Mouse (Mus musculus) adipocyte (in vitro differentiated cells): Measurements from ENCODE around the gene Lgi2.

Experiments used
- DNase-seq: peaks from one replicate; pipeline ENCODE4 v3.0.0-alpha.2; 2016; ENCODE audit warnings: low spot score

Lgi2 gene

DNA sequence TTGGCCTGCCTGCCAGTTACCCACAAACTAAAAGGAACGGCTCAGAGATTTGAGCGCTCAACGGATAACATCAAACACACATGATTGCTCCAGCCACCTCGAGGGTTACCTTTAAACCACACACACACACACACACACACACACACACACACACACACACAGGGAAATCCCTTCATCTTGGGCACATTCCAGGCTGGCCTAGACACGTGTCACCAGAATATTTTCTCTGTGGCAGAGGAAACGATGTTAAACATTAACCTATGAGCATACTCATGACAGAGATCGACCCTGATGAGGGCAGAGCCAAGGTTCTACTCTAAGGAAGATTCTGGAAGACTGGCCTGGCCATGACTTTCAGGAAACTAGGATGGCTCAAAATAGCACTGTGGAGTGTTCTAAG, 29.2 kb downstream of the Lgi2 start:
- no peak for DNase-seq

DNA sequence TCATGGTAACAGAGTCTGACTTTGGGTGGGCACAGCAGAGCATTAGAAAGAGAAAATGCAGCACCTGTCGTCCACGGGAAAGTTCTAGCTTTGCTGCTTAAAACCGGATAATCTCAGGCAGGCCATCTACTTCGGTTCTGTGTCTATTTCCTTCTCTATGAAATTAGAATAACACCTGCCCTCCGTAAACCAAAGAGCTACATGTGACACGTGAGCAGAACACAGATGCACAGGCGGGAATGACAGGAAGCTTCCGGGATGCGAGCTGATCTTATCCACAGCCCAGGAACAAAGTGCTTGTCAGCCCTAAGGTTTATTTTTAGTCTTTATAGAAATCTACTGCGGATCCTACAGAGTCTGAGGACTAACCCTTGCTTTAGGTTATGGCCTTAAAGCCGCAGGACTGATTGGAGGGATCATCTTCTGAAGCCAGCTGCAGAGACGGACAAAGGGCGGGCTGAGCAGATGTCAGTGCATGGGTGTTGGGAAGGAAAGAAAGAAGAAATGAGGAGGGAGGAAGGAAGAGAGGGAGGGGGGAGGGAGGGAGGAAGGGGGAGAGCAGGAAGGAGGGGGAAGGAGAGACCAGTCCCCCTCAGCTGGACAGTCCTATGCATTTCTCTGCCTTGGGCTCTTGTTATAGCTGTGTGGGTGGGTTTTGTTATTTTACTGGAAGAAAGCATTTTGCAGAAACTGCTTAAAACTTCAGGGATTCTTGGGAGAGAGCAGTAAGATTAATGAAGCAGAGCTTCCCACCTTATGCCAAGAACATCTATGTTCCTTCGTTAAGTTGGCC, 31.3 kb downstream of the Lgi2 start:
- no peak for DNase-seq

DNA sequence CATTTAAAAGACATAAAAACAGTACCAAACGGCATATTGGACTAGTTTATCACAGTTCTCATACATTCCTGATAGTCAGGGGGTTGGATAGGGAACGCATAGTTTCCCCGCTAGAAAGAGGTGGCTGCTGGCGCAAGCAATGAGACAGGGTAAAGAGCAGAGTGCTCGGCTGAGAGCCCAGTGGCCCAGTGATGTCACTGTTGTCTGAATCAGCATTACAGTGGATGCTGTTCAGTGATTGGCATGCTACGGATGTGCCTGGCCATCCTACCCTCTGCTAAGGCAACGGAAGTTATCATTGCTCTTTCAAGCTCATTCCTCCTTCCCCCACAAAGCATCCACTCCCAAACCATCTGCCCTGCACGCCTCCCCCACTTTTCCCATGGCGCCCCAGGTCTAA, 32.6 kb downstream of the Lgi2 start:
- DNase-seq = no peak

DNA sequence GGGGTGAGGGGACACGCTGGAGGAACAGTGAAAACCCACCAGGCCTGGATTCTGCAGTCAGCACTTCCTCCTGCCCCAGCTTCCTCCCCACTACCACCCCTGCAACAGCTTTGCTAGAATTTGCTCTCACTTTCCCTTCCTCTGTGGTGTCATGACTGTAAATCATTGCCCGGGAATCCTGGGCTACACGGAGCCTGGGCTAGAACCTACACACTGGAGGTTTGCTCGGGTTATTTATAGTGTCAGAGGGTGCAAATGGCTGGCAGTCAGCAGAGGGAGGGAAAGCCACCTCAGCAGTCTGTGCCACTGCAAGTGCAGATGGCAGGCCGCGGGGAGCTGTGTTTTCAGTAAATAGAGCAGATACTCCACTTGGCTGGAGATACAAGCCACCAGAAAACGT, 37.7 kb downstream of the Lgi2 start:
- DNase-seq = no peak

DNA sequence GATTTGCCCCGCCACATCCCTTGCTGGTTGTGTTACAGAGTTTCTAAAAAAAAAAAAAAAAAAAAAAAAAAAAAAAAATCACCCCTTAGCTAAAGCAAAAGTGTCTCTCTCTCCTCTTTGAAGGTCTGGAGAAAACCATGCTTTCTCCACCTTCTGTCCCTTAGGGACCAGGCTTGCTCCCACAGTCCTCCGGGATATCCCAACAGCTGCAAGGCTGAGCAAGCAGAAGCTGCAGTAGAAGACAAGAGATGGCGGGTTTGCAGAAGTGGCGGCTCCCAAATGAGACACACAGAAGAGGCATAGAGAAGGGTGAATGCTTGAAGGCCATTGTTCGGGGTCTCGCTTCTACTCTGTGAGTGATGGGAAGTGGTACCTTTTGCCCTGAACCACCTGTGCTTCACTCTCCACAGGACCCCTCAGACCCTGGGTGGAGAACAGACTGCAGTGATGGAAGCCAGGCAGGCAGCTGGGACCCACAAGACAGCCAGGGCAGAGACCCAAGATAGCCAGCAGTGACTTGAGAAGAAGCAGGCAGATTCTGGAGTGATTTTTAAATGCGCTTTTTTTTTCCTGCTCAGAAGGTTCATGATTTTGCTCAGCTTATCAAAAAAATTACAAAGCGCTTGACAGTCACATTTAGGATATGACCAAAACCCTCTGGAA, 39.8 kb downstream of the Lgi2 start:
- no peak for DNase-seq

DNA sequence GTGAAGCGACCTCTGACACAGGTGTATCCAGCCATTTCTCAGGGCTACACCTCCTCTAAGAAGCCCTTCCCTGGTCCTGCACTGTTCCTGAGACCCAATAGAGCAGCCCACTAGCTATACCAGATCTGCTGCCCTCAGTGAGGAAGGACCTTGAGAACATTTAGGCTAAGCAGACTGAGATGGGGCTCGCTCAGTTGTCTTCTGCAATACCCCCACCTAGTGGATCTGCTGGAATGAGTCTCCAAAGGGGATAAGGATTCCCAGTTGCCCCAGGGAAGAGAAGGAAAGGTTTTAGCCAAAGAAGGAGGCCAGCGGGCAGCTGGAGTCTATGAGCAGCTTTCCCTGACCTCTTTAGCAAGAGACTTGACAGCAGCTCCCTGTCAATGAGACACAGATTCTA, 42.1 kb downstream of the Lgi2 start:
- peak; percentile 68 for DNase-seq

DNA sequence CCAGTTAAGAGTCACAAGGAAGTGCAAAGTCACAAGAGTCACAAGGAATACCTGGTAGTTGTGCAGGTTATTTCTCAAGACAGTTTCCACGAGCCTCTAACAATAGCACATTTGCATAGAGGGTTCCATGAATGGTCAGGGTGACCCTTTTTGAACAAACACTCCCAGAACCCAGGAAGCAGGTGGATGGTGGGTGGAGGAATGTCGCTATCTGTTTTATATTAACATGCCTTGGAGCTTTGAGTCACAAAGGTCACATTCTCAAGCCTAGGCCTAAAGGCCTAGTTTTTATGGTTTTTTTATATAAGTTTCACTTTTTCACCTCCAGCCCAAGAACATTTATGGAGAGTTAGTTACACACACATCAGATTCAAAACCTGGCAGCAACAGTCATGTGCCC, 46.3 kb downstream of the Lgi2 start:
- DNase-seq = no peak

DNA sequence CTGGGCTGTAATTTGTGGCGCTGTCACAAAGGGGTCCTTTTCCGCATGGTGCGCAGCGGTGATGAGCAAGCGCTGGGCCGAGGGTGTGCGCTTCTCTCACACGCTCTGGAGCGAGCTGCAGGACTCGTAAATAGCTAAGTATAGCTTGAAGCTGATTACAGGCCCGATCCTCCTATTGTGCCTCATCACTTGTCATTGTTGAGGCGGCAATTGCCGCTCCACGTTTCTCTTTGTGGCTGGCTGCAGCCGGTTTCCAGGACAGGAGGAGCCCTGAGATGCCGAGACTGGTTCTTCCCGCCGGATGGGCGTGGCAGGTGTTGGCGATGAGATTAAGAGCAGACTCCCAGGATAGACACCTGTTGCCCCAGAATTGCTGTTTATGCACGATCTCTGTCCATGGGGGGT, 50.2 kb downstream of the Lgi2 start:
- no peak for DNase-seq

DNA sequence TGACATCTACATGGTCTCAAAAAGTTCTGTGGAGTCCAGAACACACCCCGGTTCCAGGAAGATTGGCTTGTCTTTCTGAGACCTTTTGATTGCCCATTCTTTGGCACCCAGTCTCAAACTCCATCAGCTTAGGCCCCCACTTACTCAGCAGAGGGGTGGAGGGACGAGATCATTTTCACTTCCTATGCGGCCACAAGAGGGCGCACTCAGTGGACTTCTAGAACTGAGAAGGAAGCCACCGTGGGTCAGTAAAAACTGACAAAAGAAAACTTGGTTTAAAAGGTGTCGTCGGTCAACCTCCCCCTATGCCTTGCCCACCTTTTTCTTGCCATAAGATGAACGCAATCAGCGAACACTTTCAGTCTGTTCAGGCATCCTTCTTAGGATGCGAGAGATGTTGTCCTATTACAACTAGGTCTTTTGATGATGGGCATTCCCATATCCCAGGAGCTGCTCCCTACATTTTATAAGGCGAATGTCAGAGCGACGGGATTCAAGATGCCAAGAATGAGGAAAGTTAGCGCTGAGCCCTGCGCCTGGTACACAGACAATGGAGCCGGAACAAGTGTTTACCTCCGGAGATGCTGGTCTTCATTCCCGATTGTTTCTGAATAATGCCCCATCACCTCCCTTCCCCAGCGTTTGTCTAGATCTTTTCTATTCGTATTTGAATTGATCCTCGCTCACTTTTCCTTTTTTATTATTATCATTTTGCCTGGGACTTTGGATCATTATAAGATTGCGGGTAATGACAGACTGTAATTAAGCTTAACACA, 50.8 kb downstream of the Lgi2 start:
- DNase-seq = peak; percentile 27

DNA sequence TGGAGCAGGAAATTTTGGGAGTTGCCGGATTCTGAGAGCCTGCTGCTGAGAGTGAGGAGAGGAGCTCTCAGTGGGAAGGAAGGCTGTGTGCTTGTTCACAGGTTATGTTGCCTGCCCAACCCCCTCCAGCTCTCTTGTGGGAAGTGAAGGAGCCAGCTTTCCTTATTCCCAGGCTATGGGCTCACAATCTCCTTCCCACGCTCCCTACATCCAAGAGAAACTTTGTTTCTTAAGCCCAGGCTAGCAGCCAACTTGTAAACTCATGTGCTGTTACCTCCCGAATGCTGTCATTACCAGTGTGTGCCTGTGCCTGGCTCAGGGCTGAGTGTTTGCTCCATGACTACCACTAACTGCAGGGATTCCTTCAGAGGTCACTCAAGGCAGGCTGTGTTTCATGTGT, 55.2 kb downstream of the Lgi2 start:
- DNase-seq = peak; percentile 57

DNA sequence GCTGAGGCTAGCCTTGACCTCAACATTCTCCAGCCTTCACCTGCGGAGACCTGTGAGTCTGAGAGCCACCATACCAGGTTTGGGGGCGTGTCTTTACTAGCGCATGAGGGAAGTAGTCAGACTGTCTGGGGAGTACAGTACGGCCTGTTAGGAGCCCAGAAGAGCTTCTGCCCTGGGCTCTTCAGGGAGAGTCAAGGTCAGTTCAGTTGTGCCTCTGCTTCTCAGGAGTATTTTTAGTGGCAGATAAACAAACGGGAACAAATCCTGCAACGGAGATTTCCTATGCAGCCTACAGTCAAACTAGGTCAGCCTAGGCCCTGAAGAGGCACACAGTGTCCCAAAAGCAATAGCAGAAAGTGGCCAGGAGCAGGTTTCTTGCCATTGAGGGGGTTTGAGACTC, 56.8 kb downstream of the Lgi2 start:
- no peak for DNase-seq

DNA sequence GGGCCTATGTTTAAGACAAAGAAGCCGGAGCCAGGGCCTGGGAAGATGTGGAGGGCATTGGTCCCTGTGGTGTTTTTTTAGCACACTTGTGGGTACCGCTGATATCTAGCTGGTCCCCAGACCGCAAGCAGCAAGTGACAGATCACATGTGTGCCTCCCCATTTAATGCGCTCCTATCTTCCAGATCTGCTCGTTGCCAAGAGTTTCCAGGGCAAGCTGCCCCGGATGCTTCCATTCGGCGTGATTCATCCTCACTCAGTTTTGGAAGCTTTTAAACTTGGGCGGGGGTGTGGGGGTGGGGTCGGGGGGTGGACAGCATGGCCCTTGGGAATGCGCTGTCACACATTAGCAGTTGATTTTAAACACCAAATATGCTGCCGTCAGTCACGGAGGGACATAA, 61.6 kb downstream of the Lgi2 start:
- no peak for DNase-seq

DNA sequence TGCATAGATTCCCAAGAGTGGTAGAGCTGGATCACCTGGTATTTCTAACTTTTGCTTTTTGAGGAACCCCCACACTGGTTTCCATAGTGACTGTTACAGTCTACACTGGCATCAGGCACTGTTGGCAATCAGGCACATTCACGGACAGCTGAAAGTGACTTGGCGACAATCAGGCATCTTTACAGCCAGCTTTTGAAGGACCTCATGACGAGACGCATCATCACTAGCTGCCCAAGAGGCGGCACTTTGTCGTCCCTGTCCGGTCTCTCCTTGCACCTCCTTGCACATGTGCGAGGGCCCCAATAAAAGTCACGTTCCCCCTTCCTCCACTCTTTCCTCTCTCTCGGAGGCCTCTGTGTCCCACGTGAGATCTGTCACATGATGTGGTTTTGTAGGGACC, 62.1 kb downstream of the Lgi2 start:
- no peak for DNase-seq

DNA sequence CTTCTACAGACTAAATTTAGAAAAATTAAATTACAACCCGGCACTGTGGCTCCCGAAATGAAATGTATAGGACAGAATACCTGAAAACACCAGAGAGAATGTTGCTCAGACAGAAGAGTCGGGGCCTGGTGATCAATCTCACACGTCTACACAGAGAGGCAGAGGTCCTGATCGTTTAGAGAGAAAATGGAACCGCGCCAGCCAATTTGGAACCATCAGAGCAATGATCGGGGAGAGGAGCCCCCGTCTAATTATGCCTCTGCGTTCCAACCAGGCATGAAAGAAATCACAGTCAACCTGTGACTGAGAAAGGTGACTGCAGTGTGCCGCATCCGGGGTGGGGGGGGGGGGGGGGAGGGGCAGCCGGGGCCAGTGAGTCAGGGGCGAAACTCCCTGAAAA, 70.6 kb downstream of the Lgi2 start:
- no peak for DNase-seq

DNA sequence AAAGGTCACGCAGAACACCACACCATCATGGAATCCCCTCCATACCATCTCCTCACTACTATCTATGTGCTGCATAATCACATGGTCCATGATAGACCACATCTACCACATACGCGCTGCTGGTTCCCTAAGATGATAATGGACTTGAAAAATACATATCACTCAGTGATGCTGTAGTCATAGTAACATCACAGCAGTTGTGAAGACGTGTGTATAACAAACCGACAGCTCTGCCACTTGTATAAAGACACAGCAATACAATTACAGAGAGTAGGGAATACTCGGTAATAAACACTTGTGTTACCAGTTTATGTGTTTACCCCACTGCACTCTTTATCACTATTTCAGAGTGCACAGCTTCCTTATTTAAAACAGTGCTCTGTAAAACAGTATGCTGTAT, 74.8 kb downstream of the Lgi2 start:
- DNase-seq = no peak

DNA sequence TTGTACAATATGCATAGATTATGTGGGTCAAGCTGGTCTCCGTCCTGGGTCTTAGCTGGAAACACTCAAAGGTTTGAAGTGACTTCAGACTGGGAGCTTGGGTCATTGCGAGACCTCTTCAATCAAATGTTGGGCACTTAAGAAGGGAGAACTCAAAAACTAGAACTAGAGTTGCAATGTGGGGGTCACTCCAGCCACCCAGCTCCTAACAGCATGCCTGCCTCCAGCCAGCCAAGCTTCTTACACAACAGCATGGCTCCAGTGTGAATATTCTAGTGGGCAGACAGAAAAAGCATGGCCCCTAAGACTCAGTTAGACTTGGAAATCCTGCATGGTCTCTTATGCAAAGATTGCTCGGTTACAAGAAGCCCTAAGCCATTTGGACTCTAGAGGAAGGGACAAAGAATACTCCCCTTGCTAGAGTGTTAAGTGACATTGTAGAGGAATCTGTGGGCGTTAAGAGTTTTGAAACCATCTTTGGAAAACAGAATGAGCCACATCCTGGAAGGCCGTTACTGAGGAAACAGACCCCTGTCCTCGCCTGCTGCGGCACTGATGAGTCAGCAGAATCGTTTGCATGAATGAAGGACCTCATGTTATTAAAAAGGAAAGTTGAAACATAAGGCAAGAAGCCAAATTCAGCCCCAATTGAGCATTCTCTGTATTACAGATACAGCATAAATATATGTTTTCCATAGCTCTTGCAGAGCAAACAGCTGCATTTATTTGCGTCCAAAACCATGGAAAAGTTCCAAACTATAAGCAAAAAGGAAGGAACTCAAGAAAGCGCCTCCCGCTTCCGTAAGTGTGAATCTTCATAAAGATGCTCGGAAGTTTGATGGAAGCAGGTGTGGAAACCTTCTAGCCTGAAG, 78.5 kb downstream of the Lgi2 start:
- DNase-seq = no peak
